Mouse (Mus musculus) forebrain, embryonic 16.5 days (tissue): ENCODE results near the gene Mb. TPM values are rescaled to one million over a fixed set of nuclear protein-coding genes. Genes with fewer than 3 reads are reported as not detected.

ENCODE experiments used
- ATAC-seq: fragments of 200-750 bp; cut with Nextera tagmentation; 2 replicates; pipeline ENCODE4 v1.8.0; 2017; ENCODE audit warnings: mild to moderate bottlenecking, moderate library complexity
- H3K27ac ChIP-seq: fragments of 300-500 bp; sonication (generic); 2 replicates; pipeline ENCODE4 v1.5.1; 2014; ENCODE audit warnings: low read length, control low read depth
- H3K27me3 ChIP-seq: fragments of 300-500 bp; sonication (generic); replicated peaks from 2 replicates; pipeline ENCODE4 v1.6.1; 2014; ENCODE audit warnings: low read length; ENCODE audit not compliant: control insufficient read depth, insufficient read depth
- H3K36me3 ChIP-seq: fragments of 300-500 bp; sonication (generic); 2 replicates; pipeline ENCODE4 v1.6.1; 2014; ENCODE audit not compliant: control insufficient read depth, insufficient read depth
- H3K4me1 ChIP-seq: fragments of 300-500 bp; sonication (generic); replicated peaks from 2 replicates; pipeline ENCODE4 v1.6.1; 2014; ENCODE audit warnings: low read length; ENCODE audit not compliant: control insufficient read depth, insufficient read depth
- H3K4me2 ChIP-seq: fragments of 300-500 bp; sonication (generic); 2 replicates; pipeline ENCODE4 v1.6.1; 2014; ENCODE audit warnings: mild to moderate bottlenecking, low read length, control low read depth
- H3K4me3 ChIP-seq: fragments of 300-500 bp; sonication (generic); replicated peaks from 2 replicates; pipeline ENCODE4 v1.5.1; 2014; ENCODE audit warnings: mild to moderate bottlenecking, low read length, control low read depth
- H3K9ac ChIP-seq: fragments of 300-500 bp; sonication (generic); replicated peaks from 2 replicates; pipeline ENCODE4 v1.6.1; 2014; ENCODE audit warnings: low read depth, low read length, control low read depth
- H3K9me3 ChIP-seq: fragments of 300-500 bp; sonication (generic); 2 replicates; pipeline ENCODE4 v1.6.1; 2016; ENCODE audit warnings: low read length; ENCODE audit not compliant: control insufficient read depth
- whole genome bisulfite sequencing: fragments of 180-500 bp; shearing (Covaris S2); extraction: QIAGEN DNeasy Blood & Tissue Kit; methylation state at CpG from one replicate; pipeline ENCODE4 v1.1.7; 2014; 5-methylcytosine and 5-hydroxymethylcytosine counted together
- polyA plus RNA-seq: library from polyadenylated mRNA; unstranded; fragments of >200 nt; fragmentation: Nextera tagmentation; extraction: Ambion mirVana; gene quantifications from 2 replicates; pipeline ENCODE4 v1.2.1, GENCODE M21; 2015

Gene Mb
- polyA plus RNA-seq, 1 experiment from 2014 or later, result not detected

DNA sequence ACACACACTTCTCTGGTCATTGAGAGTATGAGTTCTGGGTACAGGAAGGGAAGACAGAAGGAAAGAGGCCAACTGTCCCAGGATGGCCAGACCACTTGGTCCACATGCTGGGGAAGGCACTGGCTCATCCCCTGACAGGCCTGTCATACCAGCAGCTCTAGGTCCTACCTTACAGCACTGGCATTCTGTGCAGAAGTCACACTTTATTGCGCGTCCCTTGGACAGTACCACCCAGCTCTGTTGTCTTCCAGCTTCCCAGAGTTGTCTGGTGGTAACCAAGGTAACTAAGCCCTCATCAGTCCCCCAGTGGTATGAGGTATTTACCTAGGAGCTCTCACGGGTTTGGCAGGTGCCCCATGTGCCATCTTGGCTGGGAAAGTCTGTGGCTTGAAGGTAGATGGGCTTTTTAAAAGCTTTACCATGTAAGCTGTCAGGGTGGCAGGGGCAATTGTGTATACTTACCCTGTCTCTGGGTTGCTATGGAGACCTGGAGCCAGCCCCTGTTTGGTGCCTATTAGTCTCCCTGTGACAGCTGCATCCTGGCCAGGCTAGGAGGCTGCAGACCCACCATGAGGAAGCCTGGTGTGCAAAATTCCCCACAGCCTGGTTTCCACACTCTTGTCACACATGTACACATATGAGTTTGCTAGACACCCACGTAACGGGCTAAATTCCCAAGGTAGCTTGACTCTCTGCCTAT, 24.4 kb downstream of the Mb start:
- no peak for ATAC-seq
- Histone ChIP-seq H3K9ac (no peak overlapping the region), H3K4me1 (peaks cover 6% of the 10 kb centered on the region), H3K9me3 (no peaks in the 10 kb centered on the region), H3K4me3 (no peak overlapping the region), H3K4me2 (no peak overlapping the region), H3K36me3 (no peaks in the 10 kb centered on the region), H3K27ac (no peak overlapping the region), H3K27me3 (no peaks in the 10 kb centered on the region)
- WGBS, result 58% methylated on average over 5 of the region's 5 CpGs

DNA sequence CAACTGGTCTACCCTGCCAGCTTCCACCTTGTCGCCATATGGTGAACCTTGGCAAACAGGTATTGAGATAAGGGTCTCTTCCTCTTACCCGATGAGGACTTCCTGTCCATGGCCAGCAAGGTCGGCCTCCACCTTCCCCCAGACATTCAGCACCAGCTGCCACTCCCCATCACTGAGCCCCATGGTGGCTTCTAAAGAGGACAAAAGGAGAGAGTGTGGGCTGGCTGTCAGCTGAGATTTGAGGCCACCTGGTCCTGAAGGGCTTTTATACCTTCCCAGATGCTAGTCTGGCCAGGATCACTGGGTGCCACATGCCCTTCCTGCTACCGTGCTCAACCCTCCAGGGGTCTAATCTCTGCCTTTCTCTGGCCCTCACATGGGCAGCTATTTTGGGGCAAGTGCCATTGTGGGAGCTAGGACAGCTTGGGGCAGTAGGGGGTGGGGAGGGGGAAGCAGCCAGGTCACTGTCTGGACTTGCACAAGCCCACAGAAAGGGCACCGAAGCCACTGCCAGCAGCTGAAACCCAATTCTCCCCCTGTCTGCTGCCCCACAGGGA, 28.0 kb downstream of the Mb start:
- Histone ChIP-seq H3K9me3 (no peaks in the 10 kb centered on the region), H3K27ac (no peak overlapping the region), H3K9ac (no peak overlapping the region), H3K36me3 (no peaks in the 10 kb centered on the region), H3K27me3 (no peaks in the 10 kb centered on the region), H3K4me2 (no peak overlapping the region), H3K4me3 (no peak overlapping the region), H3K4me1 (peaks cover 6% of the 10 kb centered on the region)
- WGBS, result 85% methylated on average over 5 of the region's 5 CpGs
- no peak for ATAC-seq

DNA sequence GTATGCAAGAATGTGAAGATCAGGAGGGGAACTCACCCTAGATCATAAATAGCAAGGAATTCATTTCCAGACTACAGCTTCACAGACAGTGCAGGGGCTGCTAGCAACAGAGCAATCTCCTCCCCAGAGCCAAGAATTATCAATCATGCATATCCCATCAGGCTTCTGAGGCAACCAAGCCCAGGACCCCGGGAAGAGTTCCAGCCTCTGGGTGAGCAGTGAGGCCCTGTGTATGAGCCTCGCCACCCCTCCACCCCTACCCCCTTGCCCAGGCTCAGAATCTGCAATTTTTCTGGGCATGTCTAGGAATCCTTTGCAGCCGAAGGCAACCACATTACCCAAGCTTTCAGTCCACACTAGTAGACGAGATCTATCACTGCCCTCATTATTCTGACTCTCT, 28.6 kb downstream of the Mb start:
- H3K4me2 ChIP-seq, result no peak overlapping the region
- H3K9me3 ChIP-seq, result no peaks in the 10 kb centered on the region
- H3K36me3 ChIP-seq, result no peaks in the 10 kb centered on the region
- WGBS, result 84% methylated on average over 4 of the region's 4 CpGs
- ATAC-seq, result no peak
- no peaks in the 10 kb centered on the region for H3K27me3 ChIP-seq
- no peak overlapping the region for H3K27ac ChIP-seq
- no peak overlapping the region for H3K9ac ChIP-seq
- peaks cover 6% of the 10 kb centered on the region for H3K4me1 ChIP-seq
- no peak overlapping the region for H3K4me3 ChIP-seq

DNA sequence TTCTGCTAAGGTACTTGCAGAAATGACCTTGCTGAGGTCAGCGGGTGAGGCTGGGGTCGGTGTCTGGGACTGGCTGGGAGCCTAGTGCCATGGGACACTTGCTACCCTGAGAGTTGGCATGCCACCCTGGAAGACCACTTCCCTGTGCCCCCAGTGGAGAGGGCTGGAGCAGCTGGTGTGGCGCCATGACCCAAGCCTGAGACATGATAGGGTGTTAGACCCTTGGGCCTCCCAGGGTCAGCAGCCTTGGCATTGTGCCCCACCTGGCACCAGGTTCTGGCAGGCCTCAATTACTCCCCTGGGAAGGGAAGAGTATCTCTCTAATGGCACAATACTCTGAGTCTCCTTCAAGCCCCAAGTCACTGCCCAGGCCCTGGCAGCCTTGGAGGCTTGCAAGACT, 29.4 kb downstream of the Mb start:
- ATAC-seq, result no peak

GRCm38 (mm10) chr15:77020136-77020535, 30.3 kb downstream of the Mb start:
- Histone ChIP-seq H3K27ac (no peak overlapping the region), H3K4me2 (no peak overlapping the region), H3K9ac (no peak overlapping the region), H3K9me3 (no peaks in the 10 kb centered on the region), H3K36me3 (no peaks in the 10 kb centered on the region), H3K4me1 (no peaks in the 10 kb centered on the region), H3K27me3 (no peaks in the 10 kb centered on the region), H3K4me3 (no peak overlapping the region)
- ATAC-seq, result no peak
- 95% methylated on average over 4 of the region's 4 CpGs for WGBS

More for the DNA sequence above, 29.4 kb downstream of the Mb start:
- H3K4me1 ChIP-seq, result peaks cover 3% of the 10 kb centered on the region
- WGBS, result 92% methylated on average over 3 of the region's 3 CpGs
- no peaks in the 10 kb centered on the region for H3K27me3 ChIP-seq
- H3K4me2 ChIP-seq, result no peak overlapping the region
- H3K9me3 ChIP-seq, result no peaks in the 10 kb centered on the region
- no peaks in the 10 kb centered on the region for H3K36me3 ChIP-seq
- H3K9ac ChIP-seq, result no peak overlapping the region
- no peak overlapping the region for H3K27ac ChIP-seq
- no peak overlapping the region for H3K4me3 ChIP-seq

DNA sequence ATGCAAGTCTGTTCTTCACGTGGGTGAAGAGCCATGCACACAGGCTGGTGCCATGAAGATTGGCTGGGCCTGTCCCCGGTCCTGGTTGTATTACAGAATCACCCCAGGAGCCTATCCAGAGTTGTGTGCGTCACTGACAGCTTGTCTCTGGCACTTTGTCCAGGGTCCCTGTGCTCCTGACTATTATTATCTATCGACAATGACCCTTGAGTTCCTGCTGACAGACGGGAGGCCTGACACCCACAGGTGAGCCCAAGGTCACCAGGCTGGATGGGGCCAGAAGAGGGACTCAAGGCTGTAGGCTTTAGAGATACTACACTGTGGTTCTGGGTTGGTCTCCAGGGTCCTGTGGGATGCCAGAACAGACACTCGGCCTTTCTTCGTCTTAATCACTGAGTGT, 30.9 kb downstream of the Mb start:
- 92% methylated on average over 7 of the region's 7 CpGs for WGBS
- no peak overlapping the region for H3K9ac ChIP-seq
- no peak overlapping the region for H3K4me3 ChIP-seq
- H3K36me3 ChIP-seq, result no peaks in the 10 kb centered on the region
- no peak overlapping the region for H3K27ac ChIP-seq
- H3K4me2 ChIP-seq, result no peak overlapping the region
- no peaks in the 10 kb centered on the region for H3K27me3 ChIP-seq
- ATAC-seq, result no peak
- no peaks in the 10 kb centered on the region for H3K4me1 ChIP-seq
- no peaks in the 10 kb centered on the region for H3K9me3 ChIP-seq

DNA sequence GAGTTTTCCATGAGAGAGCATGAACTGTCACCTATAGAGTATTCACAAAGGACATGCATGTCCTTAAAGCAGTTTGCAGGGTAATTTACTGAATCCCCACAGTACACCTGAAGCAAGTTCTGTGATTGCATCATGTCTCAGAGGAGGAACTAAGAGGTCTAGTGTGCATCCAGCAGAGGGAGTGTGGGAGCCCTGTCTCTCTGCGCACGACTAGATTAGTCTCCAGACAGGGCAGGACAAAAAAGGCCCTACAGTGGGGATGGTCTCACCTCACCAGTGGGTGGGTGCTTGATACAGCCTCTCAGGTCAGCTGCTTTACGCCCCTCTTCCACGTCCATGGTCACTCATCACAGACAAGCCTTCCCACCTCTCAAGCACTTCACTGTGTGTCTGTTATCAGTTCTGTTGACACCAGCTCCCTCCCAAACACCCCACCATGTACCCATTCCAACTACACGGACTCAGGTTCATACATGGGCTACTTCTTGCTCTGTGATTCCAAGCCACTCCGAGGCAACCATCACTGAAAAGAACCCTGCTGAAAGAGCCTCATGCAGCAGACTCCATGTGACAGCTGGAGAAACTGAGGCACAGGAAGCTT, 31.6 kb downstream of the Mb start:
- ATAC-seq, result no peak
- Histone ChIP-seq H3K27ac (no peak overlapping the region), H3K9me3 (no peaks in the 10 kb centered on the region), H3K4me2 (no peak overlapping the region), H3K27me3 (no peaks in the 10 kb centered on the region), H3K4me1 (peaks cover 6% of the 10 kb centered on the region), H3K9ac (no peak overlapping the region), H3K36me3 (no peaks in the 10 kb centered on the region), H3K4me3 (no peak overlapping the region)
- 60% methylated on average over 6 of the region's 6 CpGs for WGBS

GRCm38 (mm10) chr15:77017897-77018296, 32.6 kb downstream of the Mb start:
- Histone ChIP-seq H3K4me1 (peaks cover 12% of the 10 kb centered on the region), H3K36me3 (no peaks in the 10 kb centered on the region), H3K27me3 (no peaks in the 10 kb centered on the region), H3K9ac (no peak overlapping the region), H3K27ac (no peak overlapping the region), H3K9me3 (no peaks in the 10 kb centered on the region), H3K4me3 (no peak overlapping the region), H3K4me2 (no peak overlapping the region)
- no peak for ATAC-seq

GRCm38 (mm10) chr15:77016509-77016908, 34.0 kb downstream of the Mb start:
- Histone ChIP-seq H3K27me3 (no peaks in the 10 kb centered on the region), H3K9me3 (no peaks in the 10 kb centered on the region), H3K4me2 (no peak overlapping the region), H3K9ac (no peak overlapping the region), H3K36me3 (no peaks in the 10 kb centered on the region), H3K27ac (no peak overlapping the region), H3K4me1 (peaks cover 12% of the 10 kb centered on the region), H3K4me3 (no peak overlapping the region)
- 91% methylated on average over 6 of the region's 6 CpGs for WGBS
- ATAC-seq, result no peak
